9 mouse cellular contexts compared by ENCODE assay signal in genomic region chr6:146955896-146956295, GRCm38 (mm10). TPM values are rescaled to one million over a fixed set of nuclear protein-coding genes. Genes with fewer than 3 reads are reported as not detected.
DNase-seq lines count a peak whose midpoint lies in the region; ATAC-seq lines count a peak whose summit lies in the region.
"Had no signal": no experiment of that assay in that cellular context is flagged by ENCODE, and none has a peak within 500 bp of the region (broad histone marks: within the 10 kb centered on the region; RNA-seq: fewer than 3 reads in every experiment).

No protein-coding gene starts in this region.

- H3K4me3 ChIP-seq in kidney, embryonic 15.5 days (replicated peaks), result no peak overlapping the region
- no peak overlapping the region for H3K4me3 ChIP-seq in limb, embryonic 13.5 days
- H3K4me3 ChIP-seq: hindbrain, embryonic 15.5 days had no signal

- ATAC-seq in kidney, embryonic 15.5 days (replicated peaks; ENCODE audit: low FRiP score), result peak; percentile 90
- peak; percentile 75 for ATAC-seq in erythroblast, adult 5-6 weeks (replicated peaks; ENCODE audit: low FRiP score, poor library complexity, severe bottlenecking)
- peak; percentile 32; the same call in 1 of the 2 replicates for ATAC-seq in limb, embryonic 13.5 days (ENCODE audit: low FRiP score, low read depth)

- DNase-seq in kidney, adult 18-20 months, result no peak
- DNase-seq in MN1 (ENCODE audit: low spot score), result peak; percentile 65
- DNase-seq in right cerebral cortex, postnatal 10 days (ENCODE audit: low spot score in 2 of 2), result peak; percentile 71 to 76
- no peak for DNase-seq in gastrocnemius, postnatal 36 days
- no peak for DNase-seq in adrenal gland, adult 8-10 months

- H3K9ac ChIP-seq in kidney, embryonic 15.5 days, result no peak overlapping the region
- H3K9ac ChIP-seq in limb, embryonic 13.5 days, result no peak overlapping the region
- H3K9ac ChIP-seq: hindbrain, embryonic 15.5 days had no signal

- peaks cover 32% of the 10 kb centered on the region for H3K4me1 ChIP-seq in kidney, embryonic 15.5 days
- peaks cover 30% of the 10 kb centered on the region for H3K4me1 ChIP-seq in limb, embryonic 13.5 days
- H3K4me1 ChIP-seq: hindbrain, embryonic 15.5 days had no signal

- H3K9me3 ChIP-seq in kidney, embryonic 15.5 days (replicated peaks), result no peaks in the 10 kb centered on the region
- H3K9me3 ChIP-seq in limb, embryonic 13.5 days, result no peaks in the 10 kb centered on the region
- H3K9me3 ChIP-seq: hindbrain, embryonic 15.5 days had no signal

- H3K36me3 ChIP-seq in kidney, embryonic 15.5 days, result no peaks in the 10 kb centered on the region
- no peaks in the 10 kb centered on the region for H3K36me3 ChIP-seq in limb, embryonic 13.5 days
- H3K36me3 ChIP-seq: hindbrain, embryonic 15.5 days had no signal

- H3K27ac ChIP-seq in kidney, embryonic 15.5 days, result peak overlapping the region; percentile 45; the same call in 1 of the 2 replicates
- 0 out of 2 replicates have a peak overlapping the region, but pooled peaks have one; percentile 6 for H3K27ac ChIP-seq in limb, embryonic 13.5 days
- H3K27ac ChIP-seq: hindbrain, embryonic 15.5 days had no signal

- H3K4me2 ChIP-seq in kidney, embryonic 15.5 days, result no peak overlapping the region
- H3K4me2 ChIP-seq in limb, embryonic 13.5 days (replicated peaks), result no peak overlapping the region
- H3K4me2 ChIP-seq: hindbrain, embryonic 15.5 days had no signal

- intact Hi-C loops in gastrocnemius, postnatal 36 days (cut with DNase I), result no loop called here

- 37% methylated on average over 12 of the region's 12 CpGs for WGBS in kidney, embryonic 15.5 days
- 66% methylated on average over 12 of the region's 12 CpGs for WGBS in limb, embryonic 13.5 days

- no peaks in the 10 kb centered on the region for H3K27me3 ChIP-seq in kidney, embryonic 15.5 days
- H3K27me3 ChIP-seq in limb, embryonic 13.5 days, result no peaks in the 10 kb centered on the region
- H3K27me3 ChIP-seq: hindbrain, embryonic 15.5 days had no signal

RNA-seq across cellular contexts. Expression of gene 1700034J05Rik, which starts 1.7 kb away (rescaled TPM):
- polyA plus RNA-seq in kidney, embryonic 15.5 days (2015; fragmentation: Nextera tagmentation; extraction: Ambion mirVana), result 0.22 and 0.36 TPM in 2 replicates
- not detected in 2 replicates for total RNA-seq in erythroblast, adult 5-6 weeks (2015; ENCODE audit: low replicate concordance)
- total RNA-seq in erythroblast, adult 5-6 weeks (2017; ENCODE audit: low replicate concordance), result not detected in 2 replicates
- 0.18 and 0.31 TPM in 2 replicates for polyA plus RNA-seq in limb, embryonic 13.5 days (2015; fragmentation: Nextera tagmentation; extraction: Ambion mirVana)
- total RNA-seq in gastrocnemius, postnatal 36 days (2021), result not detected
- not detected for total RNA-seq in adrenal gland, adult 8-10 months (2022)

Comparison
In these comparisons a context has a peak if more than half of its experiments do, and no peak if none do; other contexts are left out.
1. ATAC-seq: peak in every context shown above with its lines; median percentile 90 in kidney, embryonic 15.5 days; 75 in erythroblast, adult 5-6 weeks; 32 in limb, embryonic 13.5 days.
2. DNase-seq: peak in MN1 (single experiment) and right cerebral cortex, postnatal 10 days (2 of 2); none in kidney, adult 18-20 months (single experiment), gastrocnemius, postnatal 36 days (0 of 2) and adrenal gland, adult 8-10 months (single experiment).